Mouse (Mus musculus) intestine, embryonic 16.5 days (tissue): ENCODE data around the gene Bicc1. TPM values are rescaled to one million over a fixed set of nuclear protein-coding genes. Genes with fewer than 3 reads are reported as not detected.

Source experiments
- ATAC-seq: fragments of 200-750 bp; cut with Nextera tagmentation; 2 replicates; pipeline ENCODE4 v1.8.0; 2017; ENCODE audit warnings: moderate TSS enrichment, moderate library complexity
- H3K27ac ChIP-seq: fragments of 300-500 bp; sonication (generic); 2 replicates; pipeline ENCODE4 v1.5.1; 2014; ENCODE audit warnings: mild to moderate bottlenecking, low read length
- H3K27me3 ChIP-seq: fragments of 300-500 bp; sonication (generic); replicated peaks from 2 replicates; pipeline ENCODE4 v1.6.1; 2014; ENCODE audit warnings: low read length, control low read depth, mixed read lengths; ENCODE audit not compliant: control insufficient read depth, insufficient read depth
- H3K36me3 ChIP-seq: fragments of 300-500 bp; sonication (generic); 2 replicates; pipeline ENCODE4 v1.6.1; 2014; ENCODE audit warnings: low read length, control low read depth; ENCODE audit not compliant: control insufficient read depth, insufficient read depth
- H3K4me1 ChIP-seq: fragments of 300-500 bp; sonication (generic); 2 replicates; pipeline ENCODE4 v1.6.1; 2014; ENCODE audit warnings: low read length, control low read depth, mixed read lengths; ENCODE audit not compliant: control insufficient read depth, insufficient read depth
- H3K4me2 ChIP-seq: fragments of 300-500 bp; sonication (generic); 2 replicates; pipeline ENCODE4 v1.6.1; 2014; ENCODE audit warnings: low read depth, low read length, control low read depth
- H3K4me3 ChIP-seq: fragments of 300-500 bp; sonication (generic); 2 replicates; pipeline ENCODE4 v1.5.1; 2014; ENCODE audit warnings: mild to moderate bottlenecking, low read length
- H3K9ac ChIP-seq: fragments of 300-500 bp; sonication (generic); 2 replicates; pipeline ENCODE4 v1.6.1; 2014; ENCODE audit warnings: low read depth, low read length
- H3K9me3 ChIP-seq: fragments of 300-500 bp; sonication (generic); 2 replicates; pipeline ENCODE4 v1.6.1; 2016; ENCODE audit warnings: low read length, control low read depth; ENCODE audit not compliant: control insufficient read depth
- WGBS: fragments of 180-500 bp; shearing (Covaris S2); extraction: QIAGEN DNeasy Blood & Tissue Kit; methylation state at CpG from one replicate; pipeline ENCODE4 v1.1.7; 2014; 5-methylcytosine and 5-hydroxymethylcytosine counted together
- polyA plus RNA-seq: library from polyadenylated mRNA; unstranded; fragments of >200 nt; fragmentation: Nextera tagmentation; extraction: Ambion mirVana; gene quantifications from 2 replicates; pipeline ENCODE4 v1.2.1, GENCODE M21; 2015

Gene Bicc1
- polyA plus RNA-seq, 1 experiment from 2014 or later, result 11.8 TPM

GRCm38 (mm10) chr10:70987396-70987795 lies 172.1 kb downstream of the Bicc1 start:
- no peaks in the 10 kb centered on the region for H3K9me3 ChIP-seq
- H3K36me3 ChIP-seq, result no peaks in the 10 kb centered on the region
- H3K27me3 ChIP-seq, result no peaks in the 10 kb centered on the region
- H3K4me3 ChIP-seq, result no peak overlapping the region
- H3K9ac ChIP-seq, result no peak overlapping the region
- H3K4me1 ChIP-seq, result no peaks in the 10 kb centered on the region
- no peak for ATAC-seq
- 76% methylated on average over 5 of the region's 5 CpGs for WGBS
- no peak overlapping the region for H3K27ac ChIP-seq
- no peak overlapping the region for H3K4me2 ChIP-seq

GRCm38 (mm10) chr10:70983036-70983670 lies 176.3 kb downstream of the Bicc1 start:
- H3K4me2 ChIP-seq, result no peak overlapping the region
- no peaks in the 10 kb centered on the region for H3K27me3 ChIP-seq
- ATAC-seq, result no peak
- no peaks in the 10 kb centered on the region for H3K36me3 ChIP-seq
- H3K4me1 ChIP-seq, result no peaks in the 10 kb centered on the region
- no peak overlapping the region for H3K27ac ChIP-seq
- no peaks in the 10 kb centered on the region for H3K9me3 ChIP-seq
- 66% methylated on average over 11 of the region's 11 CpGs for WGBS
- no peak overlapping the region for H3K4me3 ChIP-seq
- no peak overlapping the region for H3K9ac ChIP-seq

- H3K4me2 ChIP-seq, result no peak overlapping the region
- 90% methylated on average over 7 of the region's 7 CpGs for WGBS
- H3K27me3 ChIP-seq, result no peaks in the 10 kb centered on the region
- H3K4me1 ChIP-seq, result peaks cover 4% of the 10 kb centered on the region
- H3K9ac ChIP-seq, result no peak overlapping the region
- no peaks in the 10 kb centered on the region for H3K9me3 ChIP-seq
- no peak overlapping the region for H3K27ac ChIP-seq
- no peak for ATAC-seq
- H3K4me3 ChIP-seq, result no peak overlapping the region
- H3K36me3 ChIP-seq, result no peaks in the 10 kb centered on the region
Measured at GRCm38 (mm10) chr10:70982156-70982555, 177.3 kb downstream of the Bicc1 start.

GRCm38 (mm10) chr10:70979657-70980056 lies 179.8 kb downstream of the Bicc1 start:
- H3K9me3 ChIP-seq, result no peaks in the 10 kb centered on the region
- no peaks in the 10 kb centered on the region for H3K27me3 ChIP-seq
- H3K4me2 ChIP-seq, result no peak overlapping the region
- 91% methylated on average over 8 of the region's 8 CpGs for WGBS
- no peak for ATAC-seq
- H3K36me3 ChIP-seq, result no peaks in the 10 kb centered on the region
- H3K9ac ChIP-seq, result no peak overlapping the region
- H3K4me1 ChIP-seq, result peaks cover 4% of the 10 kb centered on the region
- H3K4me3 ChIP-seq, result no peak overlapping the region
- H3K27ac ChIP-seq, result no peak overlapping the region

GRCm38 (mm10) chr10:70977141-70977540 lies 182.4 kb downstream of the Bicc1 start:
- Histone ChIP-seq H3K27me3 (no peaks in the 10 kb centered on the region), H3K9me3 (no peaks in the 10 kb centered on the region), H3K4me2 (no peak overlapping the region), H3K4me3 (no peak overlapping the region), H3K9ac (no peak overlapping the region), H3K4me1 (peaks cover 4% of the 10 kb centered on the region), H3K36me3 (no peaks in the 10 kb centered on the region), H3K27ac (no peak overlapping the region)
- WGBS, result 56% methylated on average over 6 of the region's 6 CpGs
- no peak for ATAC-seq

- Histone ChIP-seq H3K36me3 (no peaks in the 10 kb centered on the region), H3K27me3 (no peaks in the 10 kb centered on the region), H3K4me2 (no peak overlapping the region), H3K4me3 (no peak overlapping the region), H3K27ac (no peak overlapping the region), H3K9ac (no peak overlapping the region), H3K4me1 (peaks cover 4% of the 10 kb centered on the region), H3K9me3 (no peaks in the 10 kb centered on the region)
- WGBS, result 53% methylated on average over 9 of the region's 9 CpGs
- no peak for ATAC-seq
Measured at GRCm38 (mm10) chr10:70976633-70977032, 182.9 kb downstream of the Bicc1 start.

- Histone ChIP-seq H3K27ac (no peak overlapping the region), H3K4me1 (0 out of 2 replicates have a peak, but pooled peaks cover 9% of the 10 kb centered on the region), H3K9me3 (no peaks in the 10 kb centered on the region), H3K4me3 (no peak overlapping the region), H3K4me2 (no peak overlapping the region), H3K27me3 (no peaks in the 10 kb centered on the region), H3K36me3 (no peaks in the 10 kb centered on the region), H3K9ac (no peak overlapping the region)
- WGBS, result 88% methylated on average over 11 of the region's 11 CpGs
- ATAC-seq, result no peak
Measured at GRCm38 (mm10) chr10:70971156-70971555, 188.3 kb downstream of the Bicc1 start.

- WGBS, result 76% methylated on average over 13 of the region's 13 CpGs
- no peaks in the 10 kb centered on the region for H3K27me3 ChIP-seq
- H3K36me3 ChIP-seq, result no peaks in the 10 kb centered on the region
- 0 out of 2 replicates have a peak, but pooled peaks cover 9% of the 10 kb centered on the region for H3K4me1 ChIP-seq
- ATAC-seq, result no peak
- no peak overlapping the region for H3K9ac ChIP-seq
- no peaks in the 10 kb centered on the region for H3K9me3 ChIP-seq
- H3K27ac ChIP-seq, result no peak overlapping the region
- H3K4me2 ChIP-seq, result no peak overlapping the region
- no peak overlapping the region for H3K4me3 ChIP-seq
Measured at GRCm38 (mm10) chr10:70968848-70969683, 190.4 kb downstream of the Bicc1 start.

GRCm38 (mm10) chr10:70966642-70967345 lies 192.7 kb downstream of the Bicc1 start:
- Histone ChIP-seq H3K27ac (peak overlapping the region; percentile 34; the same call in 1 of the 2 replicates), H3K9ac (no peak overlapping the region), H3K36me3 (no peaks in the 10 kb centered on the region), H3K4me2 (no peak overlapping the region), H3K4me1 (0 out of 2 replicates have a peak, but pooled peaks cover 9% of the 10 kb centered on the region), H3K9me3 (no peaks in the 10 kb centered on the region), H3K27me3 (no peaks in the 10 kb centered on the region), H3K4me3 (no peak overlapping the region)
- 45% methylated on average over 16 of the region's 16 CpGs for WGBS
- peak; percentile 71 for ATAC-seq
